Mouse (Mus musculus) lung, embryonic 14.5 days (tissue): ENCODE measurements around the gene Gm16253. TPM values are rescaled to one million over a fixed set of nuclear protein-coding genes. Genes with fewer than 3 reads are reported as not detected.

Source experiments
- ATAC-seq: fragments of 200-750 bp; cut with Nextera tagmentation; 2 replicates; pipeline ENCODE4 v1.8.0; 2017; ENCODE audit warnings: mild to moderate bottlenecking, moderate TSS enrichment, moderate library complexity; ENCODE audit not compliant: insufficient read depth
- DNase-seq: peaks from one replicate; pipeline ENCODE4 v3.0.0-alpha.2; 2015
- H3K27ac ChIP-seq: fragments of 300-500 bp; sonication (generic); 2 replicates; pipeline ENCODE4 v1.5.1; 2014; ENCODE audit warnings: low read depth, mild to moderate bottlenecking, moderate library complexity
- H3K27me3 ChIP-seq: fragments of 300-500 bp; sonication (generic); 2 replicates; pipeline ENCODE4 v1.6.1; 2014; ENCODE audit warnings: low read length, control low read depth; ENCODE audit not compliant: insufficient read depth
- H3K36me3 ChIP-seq: fragments of 300-500 bp; sonication (generic); 2 replicates; pipeline ENCODE4 v1.6.1; 2014; ENCODE audit warnings: control low read depth; ENCODE audit not compliant: insufficient read depth
- H3K4me1 ChIP-seq: fragments of 300-500 bp; sonication (generic); 2 replicates; pipeline ENCODE4 v1.6.1; 2014; ENCODE audit warnings: antibody characterized with exemption, control low read depth; ENCODE audit not compliant: insufficient read depth
- H3K4me2 ChIP-seq: fragments of 300-500 bp; sonication (generic); 2 replicates; pipeline ENCODE4 v1.6.1; 2014; ENCODE audit warnings: mild to moderate bottlenecking
- H3K4me3 ChIP-seq: fragments of 300-500 bp; sonication (generic); 2 replicates; pipeline ENCODE4 v1.5.1; 2014; ENCODE audit warnings: low read depth, low read length
- H3K9ac ChIP-seq: fragments of 300-500 bp; sonication (generic); 2 replicates; pipeline ENCODE4 v1.6.1; 2014
- H3K9me3 ChIP-seq: fragments of 300-500 bp; sonication (generic); 2 replicates; pipeline ENCODE4 v1.6.1; 2016; ENCODE audit warnings: low read depth, low read length, control low read depth
- CTCF ChIP-seq: IDR thresholded peaks from 2 replicates; pipeline ENCODE4 v1.5.1; 2016; ENCODE audit warnings: antibody characterized with exemption, low read depth
- WGBS: fragments of 180-500 bp; shearing (Covaris S2); extraction: QIAGEN DNeasy Blood & Tissue Kit; methylation state at CpG from one replicate; pipeline ENCODE4 v1.1.7; 2014; 5-methylcytosine and 5-hydroxymethylcytosine counted together
- polyA plus RNA-seq: library from polyadenylated mRNA; unstranded; fragments of >200 nt; fragmentation: Nextera tagmentation; extraction: Ambion mirVana; gene quantifications from 2 replicates; pipeline ENCODE4 v1.2.1, GENCODE M21; 2014

Gm16253 gene
- polyA plus RNA-seq, 1 experiment from 2014 or later = 1.2 TPM

GRCm38 (mm10) chr3:96557694-96558093 is 19.1 kb upstream of the Gm16253 start, which contains the start of gene Txnip:
Gene Txnip (plus strand): TSS chr3:96557957.
- WGBS = under 1% methylated on average over 26 of the region's 26 CpGs
- Histone ChIP-seq H3K9ac (peak within 1 kb of the TSS; percentile 95), H3K4me3 (peak within 1 kb of the TSS; percentile 77), H3K9me3 (no peaks in the 10 kb centered on the region), H3K27ac (peak within 1 kb of the TSS; percentile 94), H3K27me3 (no peaks in the 10 kb centered on the region), H3K4me2 (peak within 1 kb of the TSS; percentile 93), H3K4me1 (peaks cover 26% of the 10 kb centered on the region), H3K36me3 (peaks cover 25% of the 10 kb centered on the region)
- peak; percentile 100 for DNase-seq
- ATAC-seq = peak; percentile 98
- TF ChIP-seq CTCF = peak; percentile 68

GRCm38 (mm10) chr3:96558159-96558558 is 18.6 kb upstream of the Gm16253 start:
- no peak for ATAC-seq
- WGBS = under 1% methylated on average over 17 of the region's 17 CpGs
- H3K4me2 ChIP-seq = peak overlapping the region; percentile 93
- H3K27ac ChIP-seq = peak overlapping the region; percentile 94
- no peaks in the 10 kb centered on the region for H3K27me3 ChIP-seq
- peak overlapping the region; percentile 95 for H3K9ac ChIP-seq
- no peak for TF ChIP-seq CTCF
- peaks cover 26% of the 10 kb centered on the region for H3K4me1 ChIP-seq
- peaks cover 25% of the 10 kb centered on the region for H3K36me3 ChIP-seq
- no peaks in the 10 kb centered on the region for H3K9me3 ChIP-seq
- peak overlapping the region; percentile 77 for H3K4me3 ChIP-seq
- no peak for DNase-seq

GRCm38 (mm10) chr3:96558668-96559196 is 18.1 kb upstream of the Gm16253 start:
- H3K4me3 ChIP-seq = peak overlapping the region; percentile 77
- H3K27me3 ChIP-seq = no peaks in the 10 kb centered on the region
- H3K9ac ChIP-seq = peak overlapping the region; percentile 95
- DNase-seq (peak; percentile 39), ATAC-seq (no peak)
- 22% methylated on average over 10 of the region's 10 CpGs for WGBS
- peak overlapping the region; percentile 93 for H3K4me2 ChIP-seq
- TF ChIP-seq CTCF = no peak
- peak overlapping the region; percentile 94 for H3K27ac ChIP-seq
- H3K4me1 ChIP-seq = peaks cover 28% of the 10 kb centered on the region
- no peaks in the 10 kb centered on the region for H3K9me3 ChIP-seq
- H3K36me3 ChIP-seq = peaks cover 25% of the 10 kb centered on the region

- Histone ChIP-seq H3K9ac (peak overlapping the region; percentile 95), H3K36me3 (peaks cover 25% of the 10 kb centered on the region), H3K4me2 (peak overlapping the region; percentile 93), H3K4me1 (peaks cover 29% of the 10 kb centered on the region), H3K27ac (peak overlapping the region; percentile 94; the same call in 1 of the 2 replicates), H3K27me3 (no peaks in the 10 kb centered on the region), H3K4me3 (peak overlapping the region; percentile 77), H3K9me3 (no peaks in the 10 kb centered on the region)
- no peak for ATAC-seq
- DNase-seq = no peak
- WGBS = 59% methylated on average over 12 of the region's 12 CpGs
- TF ChIP-seq CTCF = no peak
Observed at GRCm38 (mm10) chr3:96559398-96559910, 17.3 kb upstream of the Gm16253 start.

- H3K4me1 ChIP-seq = peaks cover 27% of the 10 kb centered on the region
- peak overlapping the region; percentile 93 for H3K4me2 ChIP-seq
- H3K27ac ChIP-seq = peak overlapping the region; percentile 58; the same call in 1 of the 2 replicates
- ATAC-seq = no peak
- WGBS = 71% methylated on average over 23 of the region's 23 CpGs
- peaks cover 25% of the 10 kb centered on the region for H3K36me3 ChIP-seq
- H3K27me3 ChIP-seq = no peaks in the 10 kb centered on the region
- TF ChIP-seq CTCF = no peak
- H3K9ac ChIP-seq = peak overlapping the region; percentile 95
- no peak for DNase-seq
- peak overlapping the region; percentile 77 for H3K4me3 ChIP-seq
- H3K9me3 ChIP-seq = no peaks in the 10 kb centered on the region
Observed at GRCm38 (mm10) chr3:96559911-96560850, 16.6 kb upstream of the Gm16253 start.

GRCm38 (mm10) chr3:96560881-96561668 is 15.7 kb upstream of the Gm16253 start:
- no peak for TF ChIP-seq CTCF
- 83% methylated on average over 9 of the region's 9 CpGs for WGBS
- DNase-seq (no peak), ATAC-seq (no peak)
- H3K9ac ChIP-seq = peak overlapping the region; percentile 95
- H3K9me3 ChIP-seq = no peaks in the 10 kb centered on the region
- no peaks in the 10 kb centered on the region for H3K27me3 ChIP-seq
- H3K36me3 ChIP-seq = peaks cover 25% of the 10 kb centered on the region
- peaks cover 23% of the 10 kb centered on the region for H3K4me1 ChIP-seq
- peak overlapping the region; percentile 77 for H3K4me3 ChIP-seq
- H3K27ac ChIP-seq = peak overlapping the region; percentile 77; the same call in 1 of the 2 replicates
- peak overlapping the region; percentile 93 for H3K4me2 ChIP-seq
